Mouse (Mus musculus): ENCODE data around the gene Arhgef1. TPM values are rescaled to one million over a fixed set of nuclear protein-coding genes. Genes with fewer than 3 reads are reported as not detected.

Gene Arhgef1
- polyA plus RNA-seq, 1 experiment = 114 TPM

- 80% methylated on average over 4 of the region's 4 CpGs for WGBS
- DNase-seq (ENCODE audit: low read depth, low spot score) = no peak
These were observed 70.5 kb downstream of the Arhgef1 start for GRCm38 (mm10) chr7:24973208-24973607.

- 82% methylated on average over 5 of the region's 5 CpGs for WGBS
These were observed 71.2 kb downstream of the Arhgef1 start for GRCm38 (mm10) chr7:24973902-24974301.

GRCm38 (mm10) chr7:24974893-24975595 lies 72.3 kb downstream of the Arhgef1 start:
- DNase-seq (ENCODE audit: low read depth, low spot score) = peak; percentile 27
- 32% methylated on average over 9 of the region's 9 CpGs for WGBS

More at GRCm38 (mm10) chr7:24973902-24974301, 71.2 kb downstream of the Arhgef1 start:
- no peak for DNase-seq (ENCODE audit: low read depth, low spot score)

Other genes starting within 250 kb of the Arhgef1 start
- not detected in 2 replicates for gene Tex101, start 226.2 kb upstream of the Arhgef1 start, polyA plus RNA-seq (2012; rRNA removed)
- gene BC049730, start 193.7 kb upstream of the Arhgef1 start, polyA plus RNA-seq (2012; rRNA removed) = not detected in 2 replicates
- not detected in 2 replicates for gene Gm4763, start 176.0 kb upstream of the Arhgef1 start, polyA plus RNA-seq (2012; rRNA removed)
- gene Cd177, start 142.6 kb upstream of the Arhgef1 start, polyA plus RNA-seq (2012; rRNA removed) = 20.1 and 21.8 TPM in 2 replicates
- gene Ceacam10, start 125.7 kb upstream of the Arhgef1 start, polyA plus RNA-seq (2012; rRNA removed) = 23.2 and 28.2 TPM in 2 replicates
- 4.1 and 5.9 TPM in 2 replicates for gene Gm9844, start 40.7 kb upstream of the Arhgef1 start, polyA plus RNA-seq (2012; rRNA removed)
- not detected in 2 replicates for gene Lypd4, start 33.0 kb upstream of the Arhgef1 start, polyA plus RNA-seq (2012; rRNA removed)
- not detected in 2 replicates for gene Dmrtc2, start 32.9 kb upstream of the Arhgef1 start, polyA plus RNA-seq (2012; rRNA removed)
- 648 and 720 TPM in 2 replicates for gene Rps19, start 18.5 kb upstream of the Arhgef1 start, polyA plus RNA-seq (2012; rRNA removed)
- gene Cd79a, start 5.5 kb upstream of the Arhgef1 start, polyA plus RNA-seq (2012; rRNA removed) = 60.4 and 84.9 TPM in 2 replicates
- gene Gm4881, start 41.6 kb downstream of the Arhgef1 start, polyA plus RNA-seq (2012; rRNA removed) = not detected in 2 replicates
- 189 and 214 TPM in 2 replicates for gene Rabac1, start 69.8 kb downstream of the Arhgef1 start, polyA plus RNA-seq (2012; rRNA removed)
- gene Atp1a3, start 103.0 kb downstream of the Arhgef1 start, polyA plus RNA-seq (2012; rRNA removed) = 1.8 and 3.3 TPM in 2 replicates
- gene Grik5, start 169.4 kb downstream of the Arhgef1 start, polyA plus RNA-seq (2012; rRNA removed) = 6.4 and 8.7 TPM in 2 replicates
- 16.8 and 20.6 TPM in 2 replicates for gene Zfp574, start 169.7 kb downstream of the Arhgef1 start, polyA plus RNA-seq (2012; rRNA removed)